In the genomic region with DNA sequence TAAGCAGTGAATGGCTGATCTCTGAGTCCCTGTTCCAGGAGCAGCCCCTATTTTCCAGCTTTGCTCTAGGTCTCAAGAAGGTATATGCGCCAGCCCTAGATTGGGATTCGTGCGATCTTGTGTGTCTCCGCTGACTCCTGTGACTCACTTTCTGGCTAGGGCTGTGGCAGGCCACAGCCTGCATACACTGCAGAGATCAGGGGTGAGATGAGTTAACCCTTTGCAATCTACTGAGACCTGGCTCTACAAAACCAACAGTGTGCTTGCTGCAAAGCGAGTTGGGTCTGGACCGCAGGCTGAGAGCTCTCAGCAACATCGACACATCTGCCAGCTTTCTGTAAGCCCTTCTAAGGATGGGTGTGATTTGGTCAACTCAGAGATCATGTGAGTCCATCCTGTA, we compare ENCODE assay signal across 31 mouse cellular contexts. TPM values are rescaled to one million over a fixed set of nuclear protein-coding genes. Genes with fewer than 3 reads are reported as not detected.
DNase-seq lines count a peak whose midpoint lies in the region; ATAC-seq and TF ChIP-seq lines count a peak whose summit lies in the region.
"Had no signal": no experiment of that assay in that cellular context is flagged by ENCODE, and none has a peak within 500 bp of the region (broad histone marks: within the 10 kb centered on the region; RNA-seq: fewer than 3 reads in every experiment).

No protein-coding gene starts in this region.

- H3K27ac ChIP-seq in embryonic facial prominence, embryonic 15.5 days (replicated peaks) = no peak overlapping the region
- no peak overlapping the region for H3K27ac ChIP-seq in embryonic facial prominence, embryonic 10.5 days (replicated peaks)
- H3K27ac ChIP-seq in small intestine, adult 2 months (ENCODE audit: insufficient read depth, low read depth, low read length) = no peak overlapping the region
- H3K27ac ChIP-seq: hindbrain, embryonic 13.5 days; kidney, postnatal 0 days; limb, embryonic 13.5 days; liver, embryonic 12.5 days; neural tube, embryonic 13.5 days had no signal

- TF ChIP-seq CTCF in E14TG2a.4 (conservative IDR thresholded peaks at IDR 0.05; ENCODE audit: low read length) = no peak
- no peak for TF ChIP-seq CTCF in small intestine, adult 2 months (IDR thresholded peaks at IDR 0.05; ENCODE audit: extremely low read depth, insufficient read length, insufficient replicate concordance, low read depth, low read length)

- H3K4me2 ChIP-seq in embryonic facial prominence, embryonic 15.5 days (replicated peaks) = 0 out of 2 replicates have a peak overlapping the region, but pooled peaks have one; percentile 10
- H3K4me2 ChIP-seq: heart, embryonic 11.5 days; hindbrain, embryonic 13.5 days; limb, embryonic 13.5 days; liver, embryonic 12.5 days; midbrain, embryonic 11.5 days; neural tube, embryonic 13.5 days had no signal

- no peak overlapping the region for H3K4me3 ChIP-seq in embryonic facial prominence, embryonic 15.5 days (replicated peaks)
- no peak overlapping the region for H3K4me3 ChIP-seq in embryonic facial prominence, embryonic 10.5 days
- H3K4me3 ChIP-seq in E14TG2a.4 (replicated peaks; ENCODE audit: low read length) = peak overlapping the region; percentile 5
- H3K4me3 ChIP-seq in small intestine, adult 2 months (ENCODE audit: low read depth, low read length) = no peak overlapping the region
- H3K4me3 ChIP-seq: hindbrain, embryonic 13.5 days; limb, embryonic 13.5 days; liver, embryonic 12.5 days; neural tube, embryonic 13.5 days had no signal

- H3K27me3 ChIP-seq in embryonic facial prominence, embryonic 15.5 days = no peaks in the 10 kb centered on the region
- no peaks in the 10 kb centered on the region for H3K27me3 ChIP-seq in embryonic facial prominence, embryonic 10.5 days (replicated peaks; ENCODE audit: low read depth, poor library complexity, severe bottlenecking)
- H3K27me3 ChIP-seq in E14TG2a.4 (ENCODE audit: insufficient read depth, low read length) = no peaks in the 10 kb centered on the region
- H3K27me3 ChIP-seq in small intestine, adult 2 months (ENCODE audit: control insufficient read depth, insufficient read depth, low read length) = no peaks in the 10 kb centered on the region
- H3K27me3 ChIP-seq: hindbrain, embryonic 13.5 days; limb, embryonic 13.5 days; liver, embryonic 12.5 days; neural tube, embryonic 13.5 days had no signal

- no peak for ATAC-seq in embryonic facial prominence, embryonic 15.5 days (ENCODE audit: insufficient number of reproducible peaks, low FRiP score, low TSS enrichment, low read depth)
- ATAC-seq: forebrain, embryonic 14.5 days; intestine, embryonic 16.5 days; liver, embryonic 12.5 days; liver, postnatal 0 days; midbrain, embryonic 16.5 days had no signal

- no peaks in the 10 kb centered on the region for H3K36me3 ChIP-seq in embryonic facial prominence, embryonic 15.5 days
- no peaks in the 10 kb centered on the region for H3K36me3 ChIP-seq in embryonic facial prominence, embryonic 10.5 days (replicated peaks)
- peaks cover 95% of the 10 kb centered on the region for H3K36me3 ChIP-seq in E14TG2a.4 (ENCODE audit: insufficient read depth, low read length)
- H3K36me3 ChIP-seq in small intestine, adult 2 months (ENCODE audit: control insufficient read depth, insufficient read depth, low read length) = no peaks in the 10 kb centered on the region
- H3K36me3 ChIP-seq: hindbrain, embryonic 13.5 days; limb, embryonic 13.5 days; liver, embryonic 12.5 days; neural tube, embryonic 13.5 days had no signal

- no peak overlapping the region for H3K9ac ChIP-seq in embryonic facial prominence, embryonic 15.5 days
- H3K9ac ChIP-seq: hindbrain, embryonic 13.5 days; limb, embryonic 13.5 days; liver, embryonic 12.5 days; liver, postnatal 0 days; neural tube, embryonic 13.5 days had no signal

- no peaks in the 10 kb centered on the region for H3K9me3 ChIP-seq in embryonic facial prominence, embryonic 15.5 days (replicated peaks)
- H3K9me3 ChIP-seq in embryonic facial prominence, embryonic 10.5 days = no peaks in the 10 kb centered on the region
- H3K9me3 ChIP-seq in E14TG2a.4 (ENCODE audit: low read length) = no peaks in the 10 kb centered on the region
- H3K9me3 ChIP-seq: hindbrain, embryonic 13.5 days; limb, embryonic 13.5 days; liver, embryonic 12.5 days; neural tube, embryonic 13.5 days had no signal

- WGBS in embryonic facial prominence, embryonic 15.5 days = 72% methylated on average over 7 of the region's 7 CpGs
- WGBS in embryonic facial prominence, embryonic 10.5 days = 90% methylated on average over 7 of the region's 7 CpGs
- 93% methylated on average over 7 of the region's 7 CpGs for WGBS in small intestine, adult 2 months

- 0 out of 2 replicates have a peak, but pooled peaks have one; percentile 1 for TF ChIP-seq POLR2A in small intestine, adult 2 months (IDR thresholded peaks at IDR 0.05; ENCODE audit: low read depth, low read length)

- DNase-seq in embryonic facial prominence, embryonic 10.5 days (ENCODE audit: low spot score) = no peak
- DNase-seq in 3134 (ENCODE audit: extremely low read depth, insufficient read length, low spot score) = peak; percentile 65
- no peak for DNase-seq in right cerebral cortex, postnatal 14 days
- no peak for DNase-seq in cerebellum, adult 8-10 months
- DNase-seq in adrenal gland, adult 8-10 months = no peak
- DNase-seq: adrenal gland, postnatal 25 days; cerebellum, adult 18-20 months; cerebellum, postnatal 14 days; gastrocnemius, postnatal 25 days; heart, adult 11 months; heart, postnatal 36 days; kidney, adult 8-10 months; kidney, postnatal 4 days; liver, postnatal 0 days; lung, postnatal 36 days; thymus, adult 18-20 months; thymus, postnatal 4 days had no signal

- H3K4me1 ChIP-seq in embryonic facial prominence, embryonic 15.5 days = peaks cover 8% of the 10 kb centered on the region; the same call in 1 of the 2 replicates
- H3K4me1 ChIP-seq in embryonic facial prominence, embryonic 10.5 days = peaks cover 10% of the 10 kb centered on the region
- peaks cover 98% of the 10 kb centered on the region for H3K4me1 ChIP-seq in E14TG2a.4 (replicated peaks; ENCODE audit: low read depth, low read length)
- H3K4me1 ChIP-seq in small intestine, adult 2 months (ENCODE audit: control insufficient read depth, insufficient read depth, insufficient read length, low read length) = peaks cover 3% of the 10 kb centered on the region
- H3K4me1 ChIP-seq: liver, embryonic 12.5 days had no signal

RNA-seq across cellular contexts. Expression of a gene that starts 9.4 kb away (rescaled TPM):
- polyA plus RNA-seq in embryonic facial prominence, embryonic 15.5 days (2015; fragmentation: Nextera tagmentation; extraction: Ambion mirVana) = 9.8 and 10.4 TPM in 2 replicates
- polyA plus RNA-seq in embryonic facial prominence, embryonic 10.5 days (2016; fragmentation: Nextera tagmentation; extraction: Ambion mirVana) = 20.3 and 21.1 TPM in 2 replicates
- 0.94 and 11.0 TPM in 2 replicates for polyA plus RNA-seq in small intestine, adult 2 months (2012; rRNA removed)
- 1 to 10 TPM; 1.1 to 1.9 (median 1.1) TPM for total RNA-seq in adrenal gland, adult 8-10 months (2022)
- total RNA-seq: MEL had no signal
